Mouse (Mus musculus) MEL (cell line): ENCODE measurements at regions not wholly inside any gene's neighbourhood (a gene's known extent, or its start where the extent isn't known, plus 50 kb on each side); places are given as distances from the start of the nearest gene placed in this dataset.

Experiments
- DNase-seq: peaks from one replicate; pipeline ENCODE4 v3.0.0; 2011; ENCODE audit warnings: low read depth, low spot score
- H3K27ac ChIP-seq: 2 replicates; pipeline ENCODE4 v1.5.1; 2012; ENCODE audit warnings: low read depth, mild to moderate bottlenecking, control low read depth, low read length, moderate library complexity; ENCODE audit not compliant: control insufficient read depth
- H3K27me3 ChIP-seq, 2 experiments: fragments of 150-350 bp in 1 of 2; sonication (generic) in 1 of 2; 2 replicates each; pipeline ENCODE4 v1.6.1; 2012; ENCODE audit warnings: low read length in 2 of 2, mild to moderate bottlenecking in 2 of 2, improper control_type of control experiment in 1 of 2, moderate library complexity in 1 of 2; ENCODE audit not compliant: insufficient read depth in 2 of 2, control insufficient read depth in 1 of 2
- H3K36me3 ChIP-seq, 2 experiments: 2 replicates each; pipeline ENCODE4 v1.6.1; 2012 to 2014; ENCODE audit warnings: low read length in 2 of 2, improper control_type of control experiment in 1 of 2, inconsistent platforms in 1 of 2, mild to moderate bottlenecking in 1 of 2; ENCODE audit not compliant: insufficient read depth in 2 of 2, control insufficient read depth in 1 of 2
- H3K4me1 ChIP-seq, 2 experiments: fragments of 150-350 bp in 1 of 2; sonication (generic) in 1 of 2; 2 replicates each; pipeline ENCODE4 v1.6.1; 2012; ENCODE audit warnings: low read length in 2 of 2, improper control_type of control experiment in 1 of 2, mild to moderate bottlenecking in 1 of 2; ENCODE audit not compliant: insufficient read depth in 2 of 2, control insufficient read depth in 1 of 2
- H3K4me3 ChIP-seq, 2 experiments: fragments of 150-350 bp in 1 of 2; sonication (generic) in 1 of 2; 2 replicates each; pipeline ENCODE4 v1.5.1; 2012; ENCODE audit warnings: low read depth in 2 of 2, low read length in 2 of 2, mild to moderate bottlenecking in 2 of 2, moderate library complexity in 2 of 2, control low read depth in 1 of 2, improper control_type of control experiment in 1 of 2; ENCODE audit not compliant: control insufficient read depth in 1 of 2, insufficient read depth in 1 of 2
- H3K79me2 ChIP-seq: 2 replicates; pipeline ENCODE4 v1.6.1; 2012; ENCODE audit warnings: mild to moderate bottlenecking, low read length, moderate library complexity; ENCODE audit not compliant: control insufficient read depth, poor library complexity, insufficient read depth
- H3K9ac ChIP-seq: 2 replicates; pipeline ENCODE4 v1.6.1; 2012; ENCODE audit warnings: low read depth, mild to moderate bottlenecking, control low read depth, low read length, moderate library complexity; ENCODE audit not compliant: control insufficient read depth, poor library complexity, severe bottlenecking
- H3K9me3 ChIP-seq: fragments of 150-350 bp; sonication (generic); replicated peaks from 2 replicates; pipeline ENCODE4 v1.6.1; 2012; ENCODE audit warnings: mild to moderate bottlenecking, low read length, improper control_type of control experiment, moderate library complexity; ENCODE audit not compliant: insufficient read depth
- BHLHE40 ChIP-seq: IDR thresholded peaks from 2 replicates; pipeline ENCODE4 v1.6.1; 2012; ENCODE audit warnings: low read depth, mild to moderate bottlenecking, inconsistent platforms, low read length, improper control_type of control experiment, borderline replicate concordance
- CTCF ChIP-seq, 3 experiments: IDR thresholded peaks in 2 of 3; conservative IDR thresholded peaks in 1 of 3; 2 replicates each; pipeline ENCODE4 v1.5.1; 2011 to 2012; ENCODE audit warnings: low read length in 3 of 3, low read depth in 2 of 3, mild to moderate bottlenecking in 2 of 3, improper control_type of control experiment in 1 of 3, inconsistent platforms in 1 of 3, mixed read lengths in 1 of 3, moderate library complexity in 1 of 3; ENCODE audit not compliant: control insufficient read depth in 1 of 3, insufficient read depth in 1 of 3, poor library complexity in 1 of 3, severe bottlenecking in 1 of 3
- E2F4 ChIP-seq: IDR thresholded peaks from 2 replicates; pipeline ENCODE4 v1.6.1; 2011; ENCODE audit warnings: low read depth, low read length, improper control_type of control experiment, borderline replicate concordance
- ELF1 ChIP-seq: IDR thresholded peaks from 2 replicates; pipeline ENCODE4 v1.6.1; 2014; ENCODE audit warnings: low read depth, mild to moderate bottlenecking, inconsistent platforms, low read length, improper control_type of control experiment, moderate library complexity
- EP300 ChIP-seq, 2 experiments: IDR thresholded peaks; 2 replicates each; pipeline ENCODE4 v1.6.1; 2011; ENCODE audit warnings: improper control_type of control experiment in 2 of 2, low read length in 2 of 2, low read depth in 1 of 2, mild to moderate bottlenecking in 1 of 2
- GABPA ChIP-seq: IDR thresholded peaks from 2 replicates; pipeline ENCODE4 v1.6.1; 2012; ENCODE audit warnings: low read depth, mild to moderate bottlenecking, inconsistent platforms, low read length, improper control_type of control experiment, moderate library complexity
- GATA1 ChIP-seq: IDR thresholded peaks from 2 replicates; pipeline ENCODE4 v1.6.1; 2011; ENCODE audit warnings: low read depth, low read length, improper control_type of control experiment
- KAT2A ChIP-seq: conservative IDR thresholded peaks from 2 replicates; pipeline ENCODE4 v1.6.1; 2012; ENCODE audit warnings: low read depth, low read length, improper control_type of control experiment, inconsistent platforms
- MAFK ChIP-seq: IDR thresholded peaks from 2 replicates; pipeline ENCODE4 v1.6.1; 2011; ENCODE audit warnings: low read depth, mild to moderate bottlenecking, low read length, improper control_type of control experiment, borderline replicate concordance
- MEF2A ChIP-seq: IDR thresholded peaks from 2 replicates; pipeline ENCODE4 v1.6.1; 2014; ENCODE audit warnings: low read depth, mild to moderate bottlenecking, inconsistent platforms, low read length, improper control_type of control experiment; ENCODE audit not compliant: poor library complexity, insufficient replicate concordance, severe bottlenecking; ENCODE audit errors: extremely low read depth
- MXI1 ChIP-seq: IDR thresholded peaks from 2 replicates; pipeline ENCODE4 v1.6.1; 2011; ENCODE audit warnings: mild to moderate bottlenecking, low read depth, low read length, improper control_type of control experiment
- MYB ChIP-seq: IDR thresholded peaks from 2 replicates; pipeline ENCODE4 v1.6.1; 2011; ENCODE audit warnings: mild to moderate bottlenecking, low read depth, low read length, improper control_type of control experiment
- NELFE ChIP-seq: IDR thresholded peaks from 2 replicates; pipeline ENCODE4 v1.6.1; 2011; ENCODE audit warnings: low read depth, low read length, improper control_type of control experiment
- NRF1 ChIP-seq: IDR thresholded peaks from 2 replicates; pipeline ENCODE4 v1.6.1; 2014; ENCODE audit warnings: low read depth, mild to moderate bottlenecking, inconsistent platforms, low read length, improper control_type of control experiment, moderate library complexity; ENCODE audit not compliant: poor library complexity, insufficient read depth, severe bottlenecking
- POLR2A ChIP-seq, 2 experiments: IDR thresholded peaks; 2 replicates each; pipeline ENCODE4 v1.6.1; 2011 to 2012; ENCODE audit warnings: low read length in 2 of 2, mild to moderate bottlenecking in 2 of 2, control low read depth in 1 of 2, improper control_type of control experiment in 1 of 2, low read depth in 1 of 2, moderate library complexity in 1 of 2; ENCODE audit not compliant: control insufficient read depth in 1 of 2, insufficient read depth in 1 of 2, poor library complexity in 1 of 2
- POLR2AphosphoS2 ChIP-seq: IDR thresholded peaks from 2 replicates; pipeline ENCODE4 v1.6.1; 2011; ENCODE audit warnings: low read length, improper control_type of control experiment
- SIN3A ChIP-seq: IDR thresholded peaks from 2 replicates; pipeline ENCODE4 v1.6.1; 2012; ENCODE audit warnings: low read length, improper control_type of control experiment, inconsistent platforms
- SMC3 ChIP-seq: IDR thresholded peaks from 2 replicates; pipeline ENCODE4 v1.6.1; 2011; ENCODE audit warnings: low read depth, low read length, improper control_type of control experiment
- TAL1 ChIP-seq: IDR thresholded peaks from 2 replicates; pipeline ENCODE4 v1.6.1; 2012; ENCODE audit warnings: mild to moderate bottlenecking, inconsistent platforms, low read length, moderate library complexity, mixed read lengths
- TBP ChIP-seq: IDR thresholded peaks from 2 replicates; pipeline ENCODE4 v1.8.0; 2011; ENCODE audit warnings: low read depth, low read length, improper control_type of control experiment
- TCF12 ChIP-seq: IDR thresholded peaks from 2 replicates; pipeline ENCODE4 v1.6.1; 2014; ENCODE audit warnings: low read depth, mild to moderate bottlenecking, inconsistent platforms, low read length, improper control_type of control experiment, moderate library complexity
- UBTF ChIP-seq: IDR thresholded peaks from 2 replicates; pipeline ENCODE4 v1.6.1; 2012; ENCODE audit warnings: low read depth, mild to moderate bottlenecking, inconsistent platforms, low read length, improper control_type of control experiment, moderate library complexity, borderline replicate concordance; ENCODE audit not compliant: insufficient read depth
- USF1 ChIP-seq: IDR thresholded peaks from 2 replicates; pipeline ENCODE4 v1.6.1; 2014; ENCODE audit warnings: low read depth, mild to moderate bottlenecking, inconsistent platforms, low read length, improper control_type of control experiment, moderate library complexity
- USF2 ChIP-seq, 2 experiments: IDR thresholded peaks; 2 replicates each; pipeline ENCODE4 v1.6.1; 2011 to 2012; ENCODE audit warnings: improper control_type of control experiment in 2 of 2, low read length in 2 of 2, borderline replicate concordance in 1 of 2, inconsistent platforms in 1 of 2, low read depth in 1 of 2, mild to moderate bottlenecking in 1 of 2; ENCODE audit not compliant: insufficient read depth in 1 of 2
- ZC3H11A ChIP-seq: IDR thresholded peaks from 2 replicates; pipeline ENCODE4 v1.6.1; 2012; ENCODE audit warnings: low read depth, mild to moderate bottlenecking, inconsistent platforms, low read length, improper control_type of control experiment
- ZKSCAN1 ChIP-seq: IDR thresholded peaks from 2 replicates; pipeline ENCODE4 v1.6.1; 2012; ENCODE audit warnings: low read depth, mild to moderate bottlenecking, inconsistent platforms, low read length, improper control_type of control experiment, moderate library complexity
- ZMIZ1 ChIP-seq: IDR thresholded peaks from 2 replicates; pipeline ENCODE4 v1.6.1; 2012; ENCODE audit warnings: low read depth, mild to moderate bottlenecking, inconsistent platforms, low read length, improper control_type of control experiment, moderate library complexity

- peaks cover 0 to 2% of the 10 kb centered on the region in 2 experiments; a peak in 3 of 4 replicates for H3K27me3 ChIP-seq
- no peaks in the 10 kb centered on the region for H3K79me2 ChIP-seq
- no peak for TF ChIP-seq ELF1
- TF ChIP-seq SMC3 = no peak
- no peak for TF ChIP-seq CTCF (IDR thresholded peaks at IDR 0.05 in 2 of 3, conservative IDR thresholded peaks at IDR 0.05 in 1 of 3; ENCODE audit: control insufficient read depth in 1 of 3, insufficient read depth in 1 of 3, low read depth in 2 of 3, low read length in 3 of 3, poor library complexity in 1 of 3, severe bottlenecking in 1 of 3)
- TF ChIP-seq KAT2A = no peak
- no peak for TF ChIP-seq USF1
- TF ChIP-seq ZKSCAN1 = no peak
- no peak for TF ChIP-seq GATA1
- no peak for TF ChIP-seq TCF12
- TF ChIP-seq MYB = no peak
- no peak for TF ChIP-seq GABPA
- no peak for TF ChIP-seq UBTF
- no peak for TF ChIP-seq USF2 (IDR thresholded peaks at IDR 0.05; ENCODE audit: borderline replicate concordance in 1 of 2, insufficient read depth in 1 of 2, low read depth in 1 of 2, low read length in 2 of 2)
- TF ChIP-seq EP300 (IDR thresholded peaks at IDR 0.05; ENCODE audit: low read depth in 1 of 2, low read length in 2 of 2) = no peak
- no peak for TF ChIP-seq TBP
- no peak for TF ChIP-seq POLR2AphosphoS2
- no peak for TF ChIP-seq TAL1
- no peak for TF ChIP-seq ZMIZ1
- TF ChIP-seq, all 39 proteins: peak for 0
- Histone ChIP-seq H3K9me3 (no peaks in the 10 kb centered on the region), H3K36me3 (no peaks in the 10 kb centered on the region), H3K4me1 (no peaks in the 10 kb centered on the region), H3K9ac (no peak overlapping the region), H3K4me3 (no peak overlapping the region), H3K27ac (no peak overlapping the region)
- no peak for DNase-seq
Observed at GRCm38 (mm10) chr9:32835626-32835971, 199.6 kb downstream of the Ets1 start.

- Histone ChIP-seq H3K36me3 (no peaks in the 10 kb centered on the region), H3K27me3 (peaks cover 0 to 2% of the 10 kb centered on the region in 2 experiments; a peak in 3 of 4 replicates), H3K9me3 (no peaks in the 10 kb centered on the region), H3K4me1 (no peaks in the 10 kb centered on the region), H3K27ac (no peak overlapping the region)
- DNase-seq = no peak
- no peak for TF ChIP-seq MXI1
- no peak for TF ChIP-seq NELFE
- TF ChIP-seq TBP = no peak
- TF ChIP-seq UBTF = no peak
- no peak for TF ChIP-seq USF2 (IDR thresholded peaks at IDR 0.05; ENCODE audit: borderline replicate concordance in 1 of 2, insufficient read depth in 1 of 2, low read depth in 1 of 2, low read length in 2 of 2)
- no peak for TF ChIP-seq MEF2A
- TF ChIP-seq ELF1 = no peak
- TF ChIP-seq E2F4 = no peak
- TF ChIP-seq POLR2A (IDR thresholded peaks at IDR 0.05; ENCODE audit: control insufficient read depth in 1 of 2, insufficient read depth in 1 of 2, low read depth in 1 of 2, low read length in 2 of 2, poor library complexity in 1 of 2) = no peak
- no peak for TF ChIP-seq NRF1
- no peak for TF ChIP-seq GABPA
- no peak for TF ChIP-seq BHLHE40
- no peak for TF ChIP-seq SIN3A
- TF ChIP-seq ZKSCAN1 = no peak
- no peak for TF ChIP-seq ZC3H11A
- no peak for TF ChIP-seq MYB
- TF ChIP-seq TCF12 = no peak
- TF ChIP-seq MAFK = no peak
- TF ChIP-seq, all 39 proteins: peak for 0
- Histone ChIP-seq H3K79me2 (no peaks in the 10 kb centered on the region), H3K4me3 (no peak overlapping the region), H3K9ac (no peak overlapping the region)
Observed at GRCm38 (mm10) chr9:32836371-32836770, 200.3 kb downstream of the Ets1 start.
